17 mouse cellular contexts compared by ENCODE assay signal in the genomic region with DNA sequence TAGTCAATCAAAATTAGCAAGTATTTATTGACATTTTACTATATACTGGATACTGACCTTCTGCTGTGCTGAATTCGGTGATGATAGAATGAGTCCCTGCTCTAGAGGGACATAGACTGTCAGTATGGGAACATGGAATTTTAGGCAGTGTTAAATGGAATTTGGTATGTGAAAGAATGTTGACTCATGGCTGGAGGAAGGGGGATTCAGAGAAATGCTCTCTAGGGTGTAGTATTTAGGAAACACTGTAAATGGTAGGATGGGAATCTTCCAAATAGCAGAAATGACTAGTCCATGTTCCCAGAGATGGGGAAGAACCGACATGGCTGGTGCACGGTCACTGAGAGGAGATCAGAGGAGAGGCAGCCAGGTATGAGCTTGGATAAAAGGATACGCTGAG.
"Had no signal": no experiment of that assay in that cellular context is flagged by ENCODE, and none has a peak within 500 bp of the region (broad histone marks: within the 10 kb centered on the region; RNA-seq: fewer than 3 reads in every experiment).

No protein-coding gene starts in this region.

- H3K4me3 ChIP-seq: left cerebral cortex, adult 2 months; liver, embryonic 13.5 days; neural tube, embryonic 12.5 days; neural tube, embryonic 15.5 days; stomach, embryonic 15.5 days had no signal

- DNase-seq: kidney, adult 18-20 months; kidney, adult 9 months; kidney, postnatal 14 days; kidney, postnatal 4 days; layer of hippocampus, postnatal 36 days; liver, embryonic 13.5 days; lung, adult 2 months; lung, postnatal 14 days; lung, postnatal 4 days; right cerebral cortex, adult 18-20 months; right cerebral cortex, postnatal 14 days; right cerebral cortex, postnatal 4 days; thymus, postnatal 25 days had no signal

- H3K27ac ChIP-seq: left cerebral cortex, adult 2 months; liver, embryonic 13.5 days; neural tube, embryonic 12.5 days; neural tube, embryonic 15.5 days; stomach, embryonic 15.5 days had no signal

- H3K27me3 ChIP-seq: liver, embryonic 13.5 days; neural tube, embryonic 12.5 days; neural tube, embryonic 15.5 days; stomach, embryonic 15.5 days had no signal
